19 mouse cellular contexts compared by ENCODE assay signal in genomic region chr9:122534965-122535364, GRCm38 (mm10).
A peak's percentile ranks its signal among the peaks of the same experiment; 100 is the strongest.
DNase-seq lines count a peak whose midpoint lies in the region; ATAC-seq lines count a peak whose summit lies in the region.
"Had no signal": no experiment of that assay in that cellular context is flagged by ENCODE, and none has a peak within 500 bp of the region (broad histone marks: within the 10 kb centered on the region; RNA-seq: fewer than 3 reads in every experiment).

No protein-coding gene starts in this region.

- WGBS in neural tube, embryonic 15.5 days, result 54% methylated on average over 2 of the region's 2 CpGs

- no peaks in the 10 kb centered on the region for H3K9me3 ChIP-seq in neural tube, embryonic 15.5 days (replicated peaks)
- H3K9me3 ChIP-seq: embryonic facial prominence, embryonic 12.5 days; hindbrain, embryonic 15.5 days; kidney, embryonic 15.5 days had no signal

- ATAC-seq in neural tube, embryonic 15.5 days (ENCODE audit: low FRiP score), result 0 out of 2 replicates have a peak, but pooled peaks have one; percentile 28
- ATAC-seq: intestine, postnatal 0 days had no signal

- no peak overlapping the region for H3K27ac ChIP-seq in neural tube, embryonic 15.5 days (replicated peaks)
- H3K27ac ChIP-seq: embryonic facial prominence, embryonic 12.5 days; hindbrain, embryonic 15.5 days; kidney, embryonic 15.5 days; liver, embryonic 14.5 days; macrophage had no signal

- H3K27me3 ChIP-seq in neural tube, embryonic 15.5 days (replicated peaks), result peaks cover 4% of the 10 kb centered on the region; the same call in 1 of the 2 replicates
- H3K27me3 ChIP-seq: embryonic facial prominence, embryonic 12.5 days; hindbrain, embryonic 15.5 days; kidney, embryonic 15.5 days had no signal

- peak; percentile 78 for DNase-seq in heart, adult 11 months
- DNase-seq in heart, adult 9 months (ENCODE audit: low spot score in 2 of 2), result no peak
- DNase-seq in left cerebral cortex, adult 18-20 months (ENCODE audit: low spot score in 2 of 2), result peak; percentile 20 to 22
- DNase-seq in left cerebral cortex, adult 11 months (ENCODE audit: low spot score), result no peak
- peak; percentile 29 for DNase-seq in right cerebral cortex, adult 18-20 months
- no peak for DNase-seq in right cerebral cortex, postnatal 4 days
- no peak for DNase-seq in adrenal gland, adult (ENCODE audit: inconsistent age in 2 of 2, low spot score in 1 of 2)
- DNase-seq: adrenal gland, adult 8-10 months; cerebellum, adult 9-11 months; gastrocnemius, postnatal 25 days had no signal

- no peaks in the 10 kb centered on the region for H3K36me3 ChIP-seq in neural tube, embryonic 15.5 days
- H3K36me3 ChIP-seq: embryonic facial prominence, embryonic 12.5 days; hindbrain, embryonic 15.5 days; kidney, embryonic 15.5 days had no signal

- H3K9ac ChIP-seq in neural tube, embryonic 15.5 days (replicated peaks), result no peak overlapping the region
- H3K9ac ChIP-seq: embryonic facial prominence, embryonic 12.5 days; hindbrain, embryonic 15.5 days; kidney, embryonic 15.5 days; liver, embryonic 14.5 days had no signal

- no peak overlapping the region for H3K4me2 ChIP-seq in neural tube, embryonic 15.5 days
- H3K4me2 ChIP-seq: embryonic facial prominence, embryonic 12.5 days; hindbrain, embryonic 15.5 days; kidney, embryonic 15.5 days; midbrain, embryonic 11.5 days had no signal

- no peak overlapping the region for H3K4me3 ChIP-seq in neural tube, embryonic 15.5 days (replicated peaks)
- H3K4me3 ChIP-seq: embryonic facial prominence, embryonic 12.5 days; erythroblast, embryonic 14.5 days; hindbrain, embryonic 15.5 days; kidney, embryonic 15.5 days had no signal

- peaks cover 11% of the 10 kb centered on the region for H3K4me1 ChIP-seq in neural tube, embryonic 15.5 days
- H3K4me1 ChIP-seq: kidney, embryonic 15.5 days had no signal

Comparison
In these comparisons a context has a peak if more than half of its experiments do, and no peak if none do; other contexts are left out.
1. DNase-seq: peak in heart, adult 11 months (single experiment), left cerebral cortex, adult 18-20 months (2 of 2) and right cerebral cortex, adult 18-20 months (single experiment); none in heart, adult 9 months (0 of 2), left cerebral cortex, adult 11 months (single experiment), right cerebral cortex, postnatal 4 days (single experiment) and adrenal gland, adult (0 of 2).